Mouse (Mus musculus) kidney, embryonic 15.5 days (tissue): ENCODE measurements around the gene Triap1. TPM values are rescaled to one million over a fixed set of nuclear protein-coding genes. Genes with fewer than 3 reads are reported as not detected.

Source experiments
- ATAC-seq: fragments of 200-750 bp; cut with Nextera tagmentation; replicated peaks from 2 replicates; pipeline ENCODE4 v1.8.0; 2017; ENCODE audit warnings: moderate TSS enrichment; ENCODE audit not compliant: low FRiP score
- H3K27ac ChIP-seq: fragments of 300-500 bp; sonication (generic); 2 replicates; pipeline ENCODE4 v1.5.1; 2015; ENCODE audit warnings: mild to moderate bottlenecking, inconsistent platforms
- H3K27me3 ChIP-seq: fragments of 300-500 bp; sonication (generic); 2 replicates; pipeline ENCODE4 v1.6.1; 2015; ENCODE audit warnings: inconsistent platforms
- H3K36me3 ChIP-seq: fragments of 300-500 bp; sonication (generic); 2 replicates; pipeline ENCODE4 v1.6.1; 2015; ENCODE audit warnings: inconsistent platforms
- H3K4me1 ChIP-seq: fragments of 300-500 bp; sonication (generic); 2 replicates; pipeline ENCODE4 v1.6.1; 2015; ENCODE audit warnings: inconsistent platforms
- H3K4me2 ChIP-seq: fragments of 300-500 bp; sonication (generic); 2 replicates; pipeline ENCODE4 v1.6.1; 2015; ENCODE audit warnings: moderate library complexity, mild to moderate bottlenecking, inconsistent platforms
- H3K4me3 ChIP-seq: fragments of 300-500 bp; sonication (generic); replicated peaks from 2 replicates; pipeline ENCODE4 v1.5.1; 2015; ENCODE audit warnings: mild to moderate bottlenecking, inconsistent platforms
- H3K9ac ChIP-seq: fragments of 300-500 bp; sonication (generic); 2 replicates; pipeline ENCODE4 v1.6.1; 2015; ENCODE audit warnings: mild to moderate bottlenecking, inconsistent platforms
- H3K9me3 ChIP-seq: fragments of 300-500 bp; sonication (generic); replicated peaks from 2 replicates; pipeline ENCODE4 v1.6.1; 2016; ENCODE audit warnings: inconsistent platforms
- WGBS: fragments of 180-500 bp; shearing (Covaris S2); methylation state at CpG from one replicate; pipeline ENCODE4 v1.1.7; 2015; ENCODE audit warnings: mixed read lengths; 5-methylcytosine and 5-hydroxymethylcytosine counted together
- polyA plus RNA-seq: library from polyadenylated mRNA; unstranded; fragments of >200 nt; fragmentation: Nextera tagmentation; extraction: Ambion mirVana; gene quantifications from 2 replicates; pipeline ENCODE4 v1.2.1, GENCODE M21; 2015

Gene Triap1
- polyA plus RNA-seq, 1 experiment from 2014 or later, result 56.2 TPM

GRCm38 (mm10) chr5:115341314-115342165 is 515 bp downstream of the Triap1 start:
- WGBS, result 11% methylated on average over 36 of the region's 36 CpGs
- ATAC-seq, result peak; percentile 74; the same call in 1 of the 2 replicates
- Histone ChIP-seq H3K9ac (peak overlapping the region; percentile 81), H3K9me3 (no peaks in the 10 kb centered on the region), H3K4me3 (peak overlapping the region; percentile 76), H3K27ac (0 out of 2 replicates have a peak overlapping the region, but pooled peaks have one; percentile 88), H3K4me1 (peaks cover 22% of the 10 kb centered on the region), H3K4me2 (peak overlapping the region; percentile 68), H3K27me3 (no peaks in the 10 kb centered on the region), H3K36me3 (peaks cover 51% of the 10 kb centered on the region)

GRCm38 (mm10) chr5:115347564-115347963 is 6.5 kb downstream of the Triap1 start:
- Histone ChIP-seq H3K9ac (0 out of 2 replicates have a peak overlapping the region, but pooled peaks have one; percentile 91), H3K27me3 (no peaks in the 10 kb centered on the region), H3K9me3 (no peaks in the 10 kb centered on the region; the same call in 1 of the 2 replicates), H3K4me1 (peaks cover 24% of the 10 kb centered on the region), H3K4me3 (peak overlapping the region; percentile 94), H3K27ac (no peak overlapping the region), H3K4me2 (peak overlapping the region; percentile 88), H3K36me3 (peaks cover 45% of the 10 kb centered on the region)
- 3% methylated on average over 5 of the region's 5 CpGs for WGBS
- ATAC-seq, result no peak

- Histone ChIP-seq H3K27me3 (no peaks in the 10 kb centered on the region), H3K9ac (peak within 1 kb of the TSS; percentile 91), H3K4me2 (peak within 1 kb of the TSS; percentile 88), H3K27ac (peak within 1 kb of the TSS; percentile 80), H3K4me1 (peaks cover 22% of the 10 kb centered on the region), H3K4me3 (peak within 1 kb of the TSS; percentile 94), H3K9me3 (no peaks in the 10 kb centered on the region; the same call in 1 of the 2 replicates), H3K36me3 (peaks cover 34% of the 10 kb centered on the region)
- ATAC-seq, result peak; percentile 94
- under 1% methylated on average over 74 of the region's 74 CpGs for WGBS
Measured at GRCm38 (mm10) chr5:115348546-115349224, 7.7 kb downstream of the Triap1 start, which contains the start of gene Cox6a1. Gene Cox6a1 (minus strand): TSS chr5:115348981.

- Histone ChIP-seq H3K4me3 (peak overlapping the region; percentile 94), H3K27me3 (no peaks in the 10 kb centered on the region), H3K9ac (peak overlapping the region; percentile 49), H3K4me1 (peaks cover 22% of the 10 kb centered on the region), H3K27ac (peak overlapping the region; percentile 80), H3K4me2 (peak overlapping the region; percentile 88), H3K36me3 (peaks cover 29% of the 10 kb centered on the region), H3K9me3 (no peaks in the 10 kb centered on the region; the same call in 1 of the 2 replicates)
- 0% methylated on average over 18 of the region's 18 CpGs for WGBS
- ATAC-seq, result peak; percentile 52
Measured at GRCm38 (mm10) chr5:115349225-115349555, 8.2 kb downstream of the Triap1 start.

GRCm38 (mm10) chr5:115351348-115351747 is 10.3 kb downstream of the Triap1 start:
- WGBS, result 82% methylated on average over 5 of the region's 5 CpGs
- Histone ChIP-seq H3K4me2 (no peak overlapping the region), H3K27ac (no peak overlapping the region), H3K4me1 (peaks cover 22% of the 10 kb centered on the region), H3K9me3 (no peaks in the 10 kb centered on the region; the same call in 1 of the 2 replicates), H3K36me3 (peaks cover 8% of the 10 kb centered on the region), H3K4me3 (no peak overlapping the region), H3K9ac (no peak overlapping the region), H3K27me3 (no peaks in the 10 kb centered on the region)
- no peak for ATAC-seq

GRCm38 (mm10) chr5:115355070-115355469 is 14.0 kb downstream of the Triap1 start:
- ATAC-seq, result no peak
- no peak overlapping the region for H3K4me3 ChIP-seq
- 38% methylated on average over 13 of the region's 13 CpGs for WGBS

GRCm38 (mm10) chr5:115358872-115359271 is 17.8 kb downstream of the Triap1 start:
- H3K9me3 ChIP-seq, result no peaks in the 10 kb centered on the region
- no peaks in the 10 kb centered on the region for H3K27me3 ChIP-seq
- no peak overlapping the region for H3K9ac ChIP-seq
- peak; percentile 76 for ATAC-seq
- 3% methylated on average over 12 of the region's 12 CpGs for WGBS
- peak overlapping the region; percentile 59; the same call in 1 of the 2 replicates for H3K27ac ChIP-seq
- no peak overlapping the region for H3K4me2 ChIP-seq
- peaks cover 16% of the 10 kb centered on the region for H3K4me1 ChIP-seq
- no peak overlapping the region for H3K4me3 ChIP-seq
- no peaks in the 10 kb centered on the region for H3K36me3 ChIP-seq

More at GRCm38 (mm10) chr5:115355070-115355469, 14.0 kb downstream of the Triap1 start:
- Histone ChIP-seq H3K36me3 (no peaks in the 10 kb centered on the region), H3K4me1 (peaks cover 7% of the 10 kb centered on the region), H3K9ac (no peak overlapping the region), H3K9me3 (no peaks in the 10 kb centered on the region; the same call in 1 of the 2 replicates), H3K27ac (no peak overlapping the region), H3K4me2 (no peak overlapping the region), H3K27me3 (no peaks in the 10 kb centered on the region)

- no peaks in the 10 kb centered on the region for H3K27me3 ChIP-seq
- no peak for ATAC-seq
Measured at GRCm38 (mm10) chr5:115359438-115359837, 18.4 kb downstream of the Triap1 start.

GRCm38 (mm10) chr5:115359851-115360372 is 18.9 kb downstream of the Triap1 start:
- ATAC-seq, result no peak
- Histone ChIP-seq H3K4me3 (no peak overlapping the region), H3K9ac (no peak overlapping the region), H3K27ac (peak overlapping the region; percentile 59), H3K36me3 (no peaks in the 10 kb centered on the region), H3K27me3 (no peaks in the 10 kb centered on the region), H3K4me2 (no peak overlapping the region), H3K4me1 (peaks cover 16% of the 10 kb centered on the region), H3K9me3 (no peaks in the 10 kb centered on the region)
- 41% methylated on average over 5 of the region's 5 CpGs for WGBS

More at GRCm38 (mm10) chr5:115359438-115359837, 18.4 kb downstream of the Triap1 start:
- Histone ChIP-seq H3K9ac (no peak overlapping the region), H3K4me3 (no peak overlapping the region), H3K4me2 (no peak overlapping the region), H3K4me1 (peaks cover 16% of the 10 kb centered on the region), H3K9me3 (no peaks in the 10 kb centered on the region), H3K27ac (peak overlapping the region; percentile 59), H3K36me3 (no peaks in the 10 kb centered on the region)
- 80% methylated on average over 8 of the region's 8 CpGs for WGBS

GRCm38 (mm10) chr5:115362216-115362615 is 21.2 kb downstream of the Triap1 start:
- H3K36me3 ChIP-seq, result no peaks in the 10 kb centered on the region
- no peak overlapping the region for H3K9ac ChIP-seq
- ATAC-seq, result no peak
- peaks cover 16% of the 10 kb centered on the region for H3K4me1 ChIP-seq
- H3K27ac ChIP-seq, result no peak overlapping the region
- 42% methylated on average over 7 of the region's 7 CpGs for WGBS
- no peaks in the 10 kb centered on the region for H3K9me3 ChIP-seq
- H3K27me3 ChIP-seq, result no peaks in the 10 kb centered on the region
- H3K4me3 ChIP-seq, result no peak overlapping the region
- H3K4me2 ChIP-seq, result no peak overlapping the region

- Histone ChIP-seq H3K4me2 (peak overlapping the region; percentile 7; the same call in 1 of the 2 replicates), H3K9ac (no peak overlapping the region), H3K27me3 (no peaks in the 10 kb centered on the region), H3K36me3 (no peaks in the 10 kb centered on the region), H3K4me3 (no peak overlapping the region), H3K9me3 (no peaks in the 10 kb centered on the region), H3K4me1 (peaks cover 16% of the 10 kb centered on the region), H3K27ac (no peak overlapping the region)
- 21% methylated on average over 19 of the region's 19 CpGs for WGBS
- no peak for ATAC-seq
Measured at GRCm38 (mm10) chr5:115362819-115363714, 22.0 kb downstream of the Triap1 start.
